Mouse (Mus musculus): ENCODE data around the gene Efemp2. TPM values are rescaled to one million over a fixed set of nuclear protein-coding genes. Genes with fewer than 3 reads are reported as not detected.

Efemp2 gene
- polyA plus RNA-seq, 1 experiment from 2014 or later, result 21.4 TPM

DNA sequence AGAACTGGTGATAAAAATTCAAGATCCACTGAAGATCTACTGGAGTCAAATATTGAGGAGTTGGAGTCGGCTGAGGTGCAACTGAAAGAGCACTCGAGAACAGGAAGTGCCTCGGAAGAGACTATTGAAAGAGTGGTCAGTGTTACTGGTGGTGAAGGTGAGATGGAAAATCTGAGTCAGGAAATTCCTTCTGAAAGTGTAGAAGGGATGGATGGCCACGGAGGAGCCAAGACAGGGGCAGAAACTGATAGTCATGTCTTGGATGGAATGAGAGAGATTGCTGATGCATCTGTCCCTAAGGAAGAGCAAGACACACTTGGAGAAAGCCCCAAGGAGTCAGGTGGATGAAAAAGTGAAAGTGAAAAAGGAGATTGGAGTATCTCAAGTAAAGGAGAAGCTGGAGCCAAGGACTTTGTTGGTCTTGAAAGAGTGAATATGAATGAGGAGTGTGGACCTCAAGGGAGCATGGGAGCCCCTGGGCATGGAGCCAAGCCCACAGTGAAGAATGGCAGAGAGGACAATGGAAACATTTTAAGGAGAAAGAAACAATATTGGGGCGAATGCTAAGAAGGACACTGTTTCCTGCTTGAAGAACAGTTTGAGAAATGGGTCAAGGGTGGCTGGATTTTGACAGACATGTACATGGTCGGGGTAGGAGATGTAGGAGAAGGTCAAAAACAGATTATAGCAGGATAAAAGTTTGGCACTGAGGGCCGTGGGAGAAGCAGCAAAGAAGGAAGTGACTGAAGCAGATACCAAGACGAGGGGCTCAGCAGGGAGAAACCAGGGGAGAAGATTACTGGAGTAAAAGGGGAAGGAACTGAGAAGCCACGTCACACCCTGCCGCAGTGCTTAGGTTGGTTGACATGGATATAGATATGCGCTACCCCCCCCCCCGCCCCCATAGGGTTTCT, 38.6 kb downstream of the Efemp2 start:
- WGBS (ENCODE audit: insufficient replicate concordance), result 14% methylated on average over 12 of the region's 12 CpGs
- DNase-seq (no peak), ATAC-seq (ENCODE audit: low read depth) (no peak)
- H3K9me3 ChIP-seq (replicated peaks), result no peaks in the 10 kb centered on the region
- no peaks in the 10 kb centered on the region for H3K27me3 ChIP-seq
- peaks cover 40% of the 10 kb centered on the region for H3K4me1 ChIP-seq (replicated peaks)
- H3K36me3 ChIP-seq, result no peaks in the 10 kb centered on the region
- H3K4me2 ChIP-seq, result peak overlapping the region; percentile 94
- H3K4me3 ChIP-seq (replicated peaks), result peak overlapping the region; percentile 8
- peak overlapping the region; percentile 65 for H3K27ac ChIP-seq
- H3K9ac ChIP-seq, result peak overlapping the region; percentile 77

DNA sequence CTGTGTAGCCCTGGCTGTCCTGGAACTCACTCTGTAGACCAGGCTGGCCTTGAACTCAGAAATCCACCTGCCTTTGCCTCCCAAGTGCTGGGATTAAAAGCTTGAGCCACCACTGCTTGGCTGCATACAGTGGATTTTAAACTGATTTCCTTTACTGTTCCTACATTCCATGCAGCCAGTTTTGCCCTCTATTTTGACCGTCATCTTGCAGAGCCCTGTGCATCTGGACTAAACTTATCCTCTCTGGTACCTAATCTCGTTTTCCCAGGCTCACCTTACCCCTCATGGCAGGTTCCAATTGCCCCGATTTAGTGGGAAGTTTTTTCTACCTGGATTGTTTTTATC, 39.2 kb downstream of the Efemp2 start:
- no peak for DNase-seq
- Histone ChIP-seq H3K4me1 (replicated peaks) (peaks cover 40% of the 10 kb centered on the region), H3K4me3 (replicated peaks) (no peak overlapping the region; the same call in 1 of the 2 replicates), H3K4me2 (peak overlapping the region; percentile 94; the same call in 1 of the 2 replicates), H3K27me3 (no peaks in the 10 kb centered on the region), H3K27ac (no peak overlapping the region), H3K9ac (no peak overlapping the region), H3K36me3 (no peaks in the 10 kb centered on the region), H3K9me3 (replicated peaks) (no peaks in the 10 kb centered on the region)
- ATAC-seq (ENCODE audit: low read depth), result no peak
- WGBS (ENCODE audit: insufficient replicate concordance), result 45% methylated on average over 3 of the region's 3 CpGs

DNA sequence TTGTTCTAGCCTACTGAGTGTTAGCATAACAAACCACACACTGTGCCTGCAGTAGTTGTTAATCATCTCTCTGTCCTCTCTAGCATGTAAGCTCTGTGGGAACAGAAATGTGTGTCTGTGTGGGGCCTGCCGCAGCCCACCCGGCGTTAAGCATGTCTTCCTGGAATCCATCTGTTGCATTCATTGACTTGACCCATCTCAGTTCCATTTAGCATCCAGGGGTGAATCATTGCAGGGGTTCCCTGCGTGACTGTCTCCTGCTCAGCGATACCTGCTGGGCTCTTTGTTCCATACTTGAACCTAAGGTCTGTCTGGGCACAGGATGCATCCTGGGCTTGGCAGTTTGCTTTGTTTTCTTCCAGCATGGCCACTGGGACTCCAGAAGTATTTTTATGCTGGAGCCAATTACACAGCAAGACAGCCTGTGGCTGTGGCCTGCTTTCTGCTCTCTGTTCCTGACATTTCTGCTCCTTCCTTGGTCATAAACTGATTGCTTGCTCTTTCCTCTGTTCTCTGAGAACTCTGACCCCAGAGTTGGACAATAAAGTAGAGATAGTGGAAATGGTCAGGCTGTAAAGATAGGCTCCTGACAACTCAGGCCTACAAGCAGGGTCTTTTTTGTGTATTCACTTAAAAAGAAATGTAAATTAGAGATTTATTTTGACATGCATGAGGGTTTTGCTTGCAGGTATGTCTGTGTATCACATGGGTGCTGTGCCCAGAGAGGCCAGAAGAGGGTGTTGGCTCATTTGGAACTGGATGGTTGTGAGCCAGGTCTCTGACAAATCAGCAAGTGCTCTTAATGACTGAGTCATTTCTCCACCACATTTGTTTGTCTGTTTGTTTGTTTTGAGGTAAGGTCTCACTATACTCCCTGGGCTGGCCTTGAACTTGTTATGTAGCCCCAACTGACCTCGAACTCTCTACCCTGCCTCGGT, 42.4 kb downstream of the Efemp2 start:
- H3K4me1 ChIP-seq (replicated peaks), result peaks cover 20% of the 10 kb centered on the region
- no peak overlapping the region for H3K9ac ChIP-seq
- ATAC-seq (ENCODE audit: low read depth) (no peak), DNase-seq (no peak)
- no peak overlapping the region for H3K4me2 ChIP-seq
- H3K9me3 ChIP-seq (replicated peaks), result no peaks in the 10 kb centered on the region
- H3K27me3 ChIP-seq, result no peaks in the 10 kb centered on the region
- H3K36me3 ChIP-seq, result no peaks in the 10 kb centered on the region
- 84% methylated on average over 7 of the region's 7 CpGs for WGBS (ENCODE audit: insufficient replicate concordance)
- H3K27ac ChIP-seq, result no peak overlapping the region
- no peak overlapping the region for H3K4me3 ChIP-seq (replicated peaks)

DNA sequence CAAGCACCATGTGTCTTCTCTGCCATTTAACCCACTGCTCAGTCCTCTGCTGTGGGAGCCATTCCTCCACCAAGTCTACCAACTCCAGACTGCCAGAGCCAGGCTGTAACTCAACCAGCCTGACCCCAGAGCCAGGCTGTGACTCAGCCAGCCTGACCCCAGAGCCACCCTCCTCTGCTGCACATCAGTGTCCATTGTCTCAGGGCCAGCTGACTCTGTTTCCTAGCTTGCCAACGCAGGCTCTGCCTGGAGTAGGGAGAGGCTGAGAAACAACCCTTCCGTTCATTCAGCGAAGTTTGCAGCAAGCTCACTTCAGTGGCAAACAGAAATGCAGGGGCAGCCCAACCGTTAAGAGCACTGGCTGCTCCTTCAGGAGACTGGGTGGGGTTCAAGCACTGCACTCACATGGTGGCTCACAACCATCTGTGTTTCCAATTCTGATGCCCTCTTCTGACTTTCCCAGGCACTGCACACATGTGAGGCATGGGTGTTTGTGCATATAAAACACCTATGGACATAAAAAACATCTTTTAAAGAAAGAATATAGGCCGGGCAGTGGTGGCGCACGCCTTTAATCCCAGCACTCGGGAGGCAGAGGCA, 43.3 kb downstream of the Efemp2 start:
- H3K36me3 ChIP-seq, result no peaks in the 10 kb centered on the region
- ATAC-seq (ENCODE audit: low read depth) (no peak), DNase-seq (no peak)
- H3K9ac ChIP-seq, result no peak overlapping the region
- H3K27me3 ChIP-seq, result no peaks in the 10 kb centered on the region
- peaks cover 11% of the 10 kb centered on the region for H3K4me1 ChIP-seq (replicated peaks)
- no peak overlapping the region for H3K4me3 ChIP-seq (replicated peaks)
- H3K4me2 ChIP-seq, result no peak overlapping the region
- H3K27ac ChIP-seq, result no peak overlapping the region
- H3K9me3 ChIP-seq (replicated peaks), result no peaks in the 10 kb centered on the region
- 67% methylated on average over 8 of the region's 8 CpGs for WGBS (ENCODE audit: insufficient replicate concordance)

DNA sequence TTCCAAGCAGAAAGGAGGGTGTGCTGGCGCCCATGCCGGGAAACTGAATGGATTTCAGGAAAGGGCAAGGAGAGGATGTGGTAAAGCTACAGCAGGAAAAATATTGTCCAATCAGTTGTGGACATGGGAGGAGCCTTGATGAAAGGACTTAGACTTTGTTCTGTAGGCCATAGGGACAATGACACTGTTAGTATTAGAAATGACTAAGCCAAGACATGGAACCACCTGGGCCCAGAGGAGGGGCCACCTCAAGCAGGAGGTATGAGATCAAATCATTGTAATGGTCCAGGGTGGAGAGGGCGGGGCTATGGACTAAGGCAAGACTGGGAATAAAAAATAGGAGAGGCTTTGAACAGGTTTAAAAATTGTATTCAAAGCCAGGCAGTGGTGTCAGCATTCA, 45.0 kb downstream of the Efemp2 start:
- ATAC-seq (ENCODE audit: low read depth), result no peak
- no peak overlapping the region for H3K27ac ChIP-seq

DNA sequence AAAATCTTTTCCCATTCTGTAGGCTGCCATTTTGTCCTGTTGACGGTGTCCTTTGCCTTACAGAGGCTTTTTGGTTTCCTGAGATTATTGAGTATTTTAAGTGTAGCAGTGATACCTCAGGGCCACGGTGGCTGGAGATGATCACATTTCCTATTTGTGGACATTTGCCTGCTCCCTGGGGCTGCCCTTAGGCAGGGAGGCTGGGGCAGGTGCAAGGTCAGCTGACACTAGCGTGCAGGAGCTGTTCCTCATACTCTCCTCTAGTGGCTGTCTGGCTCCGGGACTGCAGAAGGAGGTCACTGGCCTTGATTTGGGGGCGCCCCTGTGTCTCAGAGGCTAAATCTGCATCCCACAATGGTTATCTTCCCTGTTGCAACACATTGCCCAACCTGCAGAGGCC, 51.5 kb downstream of the Efemp2 start:
- H3K36me3 ChIP-seq, result no peaks in the 10 kb centered on the region
- no peak overlapping the region for H3K4me2 ChIP-seq
- DNase-seq, result no peak
- no peak for ATAC-seq (ENCODE audit: low read depth)
- no peak overlapping the region for H3K27ac ChIP-seq
- H3K4me3 ChIP-seq (replicated peaks), result no peak overlapping the region
- peaks cover 7% of the 10 kb centered on the region for H3K4me1 ChIP-seq (replicated peaks)
- no peak overlapping the region for H3K9ac ChIP-seq
- no peaks in the 10 kb centered on the region for H3K27me3 ChIP-seq
- H3K9me3 ChIP-seq (replicated peaks), result no peaks in the 10 kb centered on the region
- 67% methylated on average over 5 of the region's 5 CpGs for WGBS (ENCODE audit: insufficient replicate concordance)

More for the DNA sequence above, 45.0 kb downstream of the Efemp2 start:
- WGBS (ENCODE audit: insufficient replicate concordance), result 72% methylated on average over 3 of the region's 3 CpGs
- no peak overlapping the region for H3K9ac ChIP-seq
- H3K9me3 ChIP-seq (replicated peaks), result no peaks in the 10 kb centered on the region
- H3K4me1 ChIP-seq (replicated peaks), result no peaks in the 10 kb centered on the region
- H3K36me3 ChIP-seq, result no peaks in the 10 kb centered on the region
- H3K4me2 ChIP-seq, result no peak overlapping the region
- no peak for DNase-seq
- no peak overlapping the region for H3K4me3 ChIP-seq (replicated peaks)
- H3K27me3 ChIP-seq, result no peaks in the 10 kb centered on the region

DNA sequence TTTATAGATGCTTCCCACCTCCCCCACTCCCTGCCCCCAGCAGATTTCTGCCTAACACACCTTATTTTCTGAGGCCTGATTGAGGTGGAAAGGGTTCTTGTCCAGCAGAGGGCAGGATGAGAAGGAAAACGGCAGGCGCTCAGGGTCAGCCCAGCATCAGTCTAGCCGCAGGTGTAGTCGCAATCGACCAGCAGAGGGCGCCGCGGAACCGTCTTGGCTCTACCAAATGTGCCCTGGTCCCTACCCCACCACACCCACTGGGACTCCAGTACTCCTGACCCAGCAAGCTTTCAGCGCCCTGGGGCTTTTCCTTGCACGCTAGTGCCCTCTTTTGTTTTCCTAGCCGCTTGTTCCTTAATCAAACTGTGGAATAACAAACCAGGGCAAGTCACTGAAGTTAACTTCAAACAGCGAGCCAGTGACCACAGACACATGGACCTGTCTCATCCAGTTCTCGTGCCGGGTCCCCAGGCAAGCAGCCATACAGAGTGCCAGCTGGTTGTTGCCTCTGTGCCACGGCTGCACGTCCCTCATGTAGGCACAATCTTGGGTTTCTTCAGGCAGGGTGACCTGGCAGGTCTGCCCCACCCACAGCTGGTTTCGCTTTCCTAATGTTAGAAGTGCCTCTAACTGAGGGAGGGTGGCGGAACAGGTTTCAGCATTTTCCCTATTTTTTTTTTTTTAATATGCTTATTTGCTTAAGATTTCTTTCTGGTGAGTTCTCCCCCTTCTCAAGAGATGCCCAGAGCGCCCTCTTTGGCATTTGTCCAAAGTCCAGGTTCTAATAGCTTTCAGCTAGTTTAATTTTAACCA, 55.8 kb downstream of the Efemp2 start:
- Histone ChIP-seq H3K36me3 (no peaks in the 10 kb centered on the region), H3K4me2 (peak overlapping the region; percentile 51), H3K9me3 (replicated peaks) (no peaks in the 10 kb centered on the region), H3K9ac (peak overlapping the region; percentile 14; the same call in 1 of the 2 replicates), H3K4me3 (replicated peaks) (peak overlapping the region; percentile 18), H3K27me3 (peaks cover 12% of the 10 kb centered on the region; the same call in 1 of the 2 replicates), H3K27ac (no peak overlapping the region), H3K4me1 (replicated peaks) (peaks cover 7% of the 10 kb centered on the region)
- 23% methylated on average over 20 of the region's 20 CpGs for WGBS (ENCODE audit: insufficient replicate concordance)
- ATAC-seq (ENCODE audit: low read depth) (peak; percentile 98), DNase-seq (peak; percentile 86)

DNA sequence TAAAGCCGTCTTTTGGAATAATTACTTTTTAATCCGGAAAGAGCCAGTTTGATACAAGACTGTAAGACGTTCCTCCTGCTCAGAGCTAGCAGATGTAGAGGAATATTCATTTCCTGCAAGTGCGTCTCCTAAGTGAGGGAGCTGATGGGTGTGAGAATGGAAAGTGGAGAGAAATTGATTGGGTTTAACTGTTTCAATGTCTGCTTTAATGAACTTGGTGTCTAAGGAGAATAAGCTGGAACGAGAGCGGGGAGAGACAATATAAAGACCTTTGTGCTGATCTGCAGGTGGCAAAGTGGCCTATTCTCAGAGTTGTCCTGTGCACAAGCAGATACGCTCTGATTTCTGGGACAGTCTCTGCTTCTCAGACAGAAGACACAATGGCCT, 56.4 kb downstream of the Efemp2 start:
- Histone ChIP-seq H3K4me1 (replicated peaks) (peaks cover 7% of the 10 kb centered on the region), H3K9me3 (replicated peaks) (no peaks in the 10 kb centered on the region), H3K36me3 (no peaks in the 10 kb centered on the region), H3K4me3 (replicated peaks) (no peak overlapping the region), H3K27me3 (peaks cover 12% of the 10 kb centered on the region; the same call in 1 of the 2 replicates), H3K9ac (no peak overlapping the region), H3K4me2 (no peak overlapping the region), H3K27ac (no peak overlapping the region)
- DNase-seq, result no peak
- WGBS (ENCODE audit: insufficient replicate concordance), result 68% methylated on average over 7 of the region's 7 CpGs
- no peak for ATAC-seq (ENCODE audit: low read depth)

Measured in liver, embryonic 13.5 days (tissue).